Mouse (Mus musculus): Measurements from ENCODE around the gene Oas1e. TPM values are rescaled to one million over a fixed set of nuclear protein-coding genes. Genes with fewer than 3 reads are reported as not detected.

Oas1e gene
- polyA plus RNA-seq, 1 experiment from 2014 or later, result not detected

DNA sequence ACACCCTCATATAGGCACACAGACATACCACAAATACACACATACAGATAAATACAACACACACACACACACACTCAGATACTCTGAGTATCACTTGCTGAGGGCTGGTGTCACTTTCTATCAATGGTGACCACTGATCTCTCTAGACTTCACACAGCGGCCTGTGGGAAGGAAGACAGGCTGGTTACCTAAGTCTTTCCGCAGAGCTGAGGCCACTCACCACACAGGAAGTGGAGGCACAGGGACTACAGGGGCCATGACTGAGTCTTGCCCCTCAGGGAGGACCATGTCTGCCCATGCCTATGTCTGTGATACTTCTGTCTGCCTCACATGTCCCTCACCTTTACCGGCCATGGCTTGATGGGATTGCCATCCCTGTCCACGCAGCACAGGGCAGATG, 41.1 kb downstream of the Oas1e start:
- Histone ChIP-seq H3K4me2 (ENCODE audit: low read depth, low read length) (no peak overlapping the region), H3K4me1 (replicated peaks; ENCODE audit: control insufficient read depth, insufficient read depth, low read length) (no peaks in the 10 kb centered on the region), H3K27me3 (ENCODE audit: control insufficient read depth, insufficient read depth, low read depth, low read length) (no peaks in the 10 kb centered on the region), H3K9me3 (ENCODE audit: control insufficient read depth, low read length) (no peaks in the 10 kb centered on the region), H3K36me3 (ENCODE audit: control insufficient read depth, insufficient read depth, low read length) (no peaks in the 10 kb centered on the region), H3K4me3 (ENCODE audit: low read length) (no peak overlapping the region), H3K9ac (ENCODE audit: low read length) (no peak overlapping the region), H3K27ac (ENCODE audit: low read length) (no peak overlapping the region)
- ATAC-seq (ENCODE audit: low read depth), result no peak
- WGBS, result 90% methylated on average over 4 of the region's 4 CpGs

DNA sequence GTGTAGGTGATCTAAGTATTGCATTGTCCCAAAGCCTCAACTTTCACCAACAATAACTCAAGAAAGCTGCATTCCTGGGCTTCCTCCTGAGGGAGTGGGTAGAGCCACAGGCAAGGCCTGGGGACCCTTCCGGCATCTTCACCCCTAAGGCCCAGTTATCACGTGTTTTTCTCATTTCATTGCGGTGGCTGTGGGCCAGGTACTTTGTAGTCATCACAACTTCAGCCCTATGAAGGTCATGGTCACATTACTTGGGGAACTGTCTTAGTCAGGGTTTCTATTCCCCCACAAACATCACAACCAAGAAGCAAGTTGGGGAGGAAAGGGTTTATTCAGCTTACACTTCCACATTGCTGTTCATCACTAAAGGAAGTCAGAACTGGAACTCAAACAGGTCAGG, 42.5 kb downstream of the Oas1e start:
- 66% methylated on average over 3 of the region's 3 CpGs for WGBS

DNA sequence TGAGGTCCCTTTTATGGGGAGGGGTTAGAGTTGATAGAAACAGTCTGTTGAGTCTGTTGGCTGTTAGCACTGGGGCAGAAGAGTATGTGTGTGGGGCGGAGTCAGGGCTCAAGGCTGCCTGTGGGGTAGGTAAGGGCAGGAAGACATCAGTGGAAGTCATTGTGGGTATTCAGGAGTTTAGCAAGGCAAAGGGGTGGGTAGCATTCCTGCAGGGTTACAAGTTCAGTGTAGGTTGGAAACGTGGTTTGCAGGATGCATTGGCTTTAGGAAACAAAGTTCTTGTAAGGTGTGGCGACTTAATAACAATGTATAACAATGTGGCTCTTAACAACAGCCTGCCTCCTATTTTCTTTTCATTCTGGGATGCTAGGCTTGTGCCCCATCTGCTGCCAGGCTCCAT, 44.1 kb downstream of the Oas1e start:
- H3K4me2 ChIP-seq (ENCODE audit: low read depth, low read length), result no peak overlapping the region
- no peak overlapping the region for H3K9ac ChIP-seq (ENCODE audit: low read length)
- H3K4me1 ChIP-seq (replicated peaks; ENCODE audit: control insufficient read depth, insufficient read depth, low read length), result no peaks in the 10 kb centered on the region
- H3K4me3 ChIP-seq (ENCODE audit: low read length), result no peak overlapping the region
- no peak for ATAC-seq (ENCODE audit: low read depth)
- 69% methylated on average over 3 of the region's 3 CpGs for whole genome bisulfite sequencing
- no peaks in the 10 kb centered on the region for H3K9me3 ChIP-seq (ENCODE audit: control insufficient read depth, low read length)
- H3K36me3 ChIP-seq (ENCODE audit: control insufficient read depth, insufficient read depth, low read length), result no peaks in the 10 kb centered on the region
- H3K27ac ChIP-seq (ENCODE audit: low read length), result no peak overlapping the region
- no peaks in the 10 kb centered on the region for H3K27me3 ChIP-seq (ENCODE audit: control insufficient read depth, insufficient read depth, low read depth, low read length)

More for the DNA sequence above, 42.5 kb downstream of the Oas1e start:
- Histone ChIP-seq H3K27me3 (ENCODE audit: control insufficient read depth, insufficient read depth, low read depth, low read length) (no peaks in the 10 kb centered on the region), H3K9me3 (ENCODE audit: control insufficient read depth, low read length) (no peaks in the 10 kb centered on the region), H3K4me2 (ENCODE audit: low read depth, low read length) (no peak overlapping the region), H3K4me1 (replicated peaks; ENCODE audit: control insufficient read depth, insufficient read depth, low read length) (no peaks in the 10 kb centered on the region), H3K4me3 (ENCODE audit: low read length) (no peak overlapping the region), H3K9ac (ENCODE audit: low read length) (no peak overlapping the region), H3K27ac (ENCODE audit: low read length) (no peak overlapping the region), H3K36me3 (ENCODE audit: control insufficient read depth, insufficient read depth, low read length) (no peaks in the 10 kb centered on the region)
- ATAC-seq (ENCODE audit: low read depth), result no peak

DNA sequence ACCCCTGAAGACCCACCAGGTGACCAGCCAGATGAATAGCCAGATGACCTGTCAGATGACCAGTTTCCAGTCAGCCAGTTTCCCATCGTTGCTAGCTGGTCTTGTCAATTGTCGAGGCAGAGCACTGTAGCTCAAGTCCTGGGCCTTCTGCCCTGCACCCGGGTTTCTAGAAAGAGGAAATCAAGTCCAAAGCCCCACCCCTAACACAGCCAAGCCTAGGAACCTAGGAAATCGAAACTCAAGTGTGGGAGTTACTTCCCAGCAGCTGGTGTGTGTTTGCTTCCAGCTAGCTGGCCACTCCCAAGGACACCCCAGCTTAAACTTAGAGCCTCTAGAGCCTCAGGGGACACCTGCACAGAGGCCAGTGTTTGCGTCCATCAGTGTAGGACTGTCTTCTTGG, 45.6 kb downstream of the Oas1e start, which contains the start of gene Oas2:
Oas2 (minus strand) TSS at position 166 of the 400 bp plus-strand sequence.
- no peaks in the 10 kb centered on the region for H3K9me3 ChIP-seq (ENCODE audit: control insufficient read depth, low read length)
- H3K4me3 ChIP-seq (ENCODE audit: low read length), result no peak within 1 kb of the TSS
- no peak within 1 kb of the TSS for H3K9ac ChIP-seq (ENCODE audit: low read length)
- H3K36me3 ChIP-seq (ENCODE audit: control insufficient read depth, insufficient read depth, low read length), result no peaks in the 10 kb centered on the region
- no peaks in the 10 kb centered on the region for H3K27me3 ChIP-seq (ENCODE audit: control insufficient read depth, insufficient read depth, low read depth, low read length)
- H3K4me1 ChIP-seq (replicated peaks; ENCODE audit: control insufficient read depth, insufficient read depth, low read length), result no peaks in the 10 kb centered on the region
- no peak within 1 kb of the TSS for H3K27ac ChIP-seq (ENCODE audit: low read length)
- WGBS, result 52% methylated on average over 5 of the region's 5 CpGs
- H3K4me2 ChIP-seq (ENCODE audit: low read depth, low read length), result no peak within 1 kb of the TSS
- no peak for ATAC-seq (ENCODE audit: low read depth)

DNA sequence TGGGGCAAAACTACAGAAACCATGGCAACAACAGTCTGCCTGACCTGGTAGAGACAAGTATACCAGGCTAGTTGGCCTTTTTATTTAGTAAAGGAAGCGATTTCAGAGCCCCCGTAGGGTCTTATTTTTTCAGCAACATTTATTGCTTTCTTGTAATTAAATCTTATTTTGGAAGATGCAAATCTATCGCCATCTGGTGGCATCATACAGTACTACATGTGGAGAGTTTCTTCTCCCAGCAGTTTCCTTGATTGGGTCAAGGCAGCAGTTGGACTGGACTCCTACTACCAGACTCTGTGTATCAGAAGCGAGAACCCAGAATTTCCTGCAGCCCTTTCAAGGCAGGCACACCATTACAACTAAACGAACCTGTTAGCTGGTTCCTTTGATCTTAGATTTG, 48.9 kb downstream of the Oas1e start:
- no peak for ATAC-seq (ENCODE audit: low read depth)
- Histone ChIP-seq H3K4me1 (replicated peaks; ENCODE audit: control insufficient read depth, insufficient read depth, low read length) (no peaks in the 10 kb centered on the region), H3K27me3 (ENCODE audit: control insufficient read depth, insufficient read depth, low read depth, low read length) (no peaks in the 10 kb centered on the region), H3K27ac (ENCODE audit: low read length) (no peak overlapping the region), H3K4me2 (ENCODE audit: low read depth, low read length) (no peak overlapping the region), H3K9ac (ENCODE audit: low read length) (no peak overlapping the region), H3K4me3 (ENCODE audit: low read length) (no peak overlapping the region), H3K9me3 (ENCODE audit: control insufficient read depth, low read length) (no peaks in the 10 kb centered on the region), H3K36me3 (ENCODE audit: control insufficient read depth, insufficient read depth, low read length) (no peaks in the 10 kb centered on the region)
- whole genome bisulfite sequencing, result 8% methylated on average over 5 of the region's 5 CpGs

DNA sequence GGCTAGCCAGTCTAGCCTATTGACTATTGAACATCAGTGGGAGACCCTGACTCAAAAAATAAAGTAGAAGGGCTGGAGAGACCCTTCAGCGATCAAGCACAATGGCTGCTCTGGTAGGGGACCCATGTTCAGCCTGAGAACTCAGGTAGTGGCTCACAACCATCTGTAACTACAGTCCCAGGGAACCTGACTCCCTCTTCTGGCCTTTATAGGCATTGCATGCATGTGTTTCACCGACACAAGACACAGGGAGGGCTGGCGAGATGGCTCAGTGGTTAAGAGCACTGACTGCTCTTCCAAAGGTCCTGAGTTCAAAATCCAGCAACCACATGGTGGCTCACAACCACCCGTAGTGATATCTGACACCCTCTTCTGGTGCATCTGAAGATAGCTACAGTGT, 53.2 kb downstream of the Oas1e start:
- Histone ChIP-seq H3K36me3 (ENCODE audit: control insufficient read depth, insufficient read depth, low read length) (no peaks in the 10 kb centered on the region), H3K4me1 (replicated peaks; ENCODE audit: control insufficient read depth, insufficient read depth, low read length) (no peaks in the 10 kb centered on the region), H3K9ac (ENCODE audit: low read length) (no peak overlapping the region), H3K27ac (ENCODE audit: low read length) (no peak overlapping the region), H3K9me3 (ENCODE audit: control insufficient read depth, low read length) (no peaks in the 10 kb centered on the region), H3K4me3 (ENCODE audit: low read length) (no peak overlapping the region), H3K27me3 (ENCODE audit: control insufficient read depth, insufficient read depth, low read depth, low read length) (no peaks in the 10 kb centered on the region), H3K4me2 (ENCODE audit: low read depth, low read length) (no peak overlapping the region)
- ATAC-seq (ENCODE audit: low read depth), result no peak
- 26% methylated on average over 4 of the region's 4 CpGs for WGBS

Other genes with a start within 250 kb of the Oas1e start
- gene Tpcn1, start 206.9 kb downstream of the Oas1e start, polyA plus RNA-seq (2015; fragmentation: Nextera tagmentation; extraction: Ambion mirVana), result 17.8 and 18.0 TPM in 2 replicates
- 1.2 and 1.9 TPM in 2 replicates for gene Iqcd, start 206.5 kb downstream of the Oas1e start, polyA plus RNA-seq (2015; fragmentation: Nextera tagmentation; extraction: Ambion mirVana)
- 13.8 and 14.0 TPM in 2 replicates for gene Rita1, start 182.9 kb downstream of the Oas1e start, polyA plus RNA-seq (2015; fragmentation: Nextera tagmentation; extraction: Ambion mirVana)
- 36.8 and 37.8 TPM in 2 replicates for gene Ddx54, start 182.8 kb downstream of the Oas1e start, polyA plus RNA-seq (2015; fragmentation: Nextera tagmentation; extraction: Ambion mirVana)
- 0.94 and 1.5 TPM in 2 replicates for gene Cfap73, start 161.3 kb downstream of the Oas1e start, polyA plus RNA-seq (2015; fragmentation: Nextera tagmentation; extraction: Ambion mirVana)
- gene Rasal1, start 146.7 kb downstream of the Oas1e start, polyA plus RNA-seq (2015; fragmentation: Nextera tagmentation; extraction: Ambion mirVana), result 0.18 and 0.44 TPM in 2 replicates
- 2.4 and 3.2 TPM in 2 replicates for gene Dtx1, start 83.6 kb downstream of the Oas1e start, polyA plus RNA-seq (2015; fragmentation: Nextera tagmentation; extraction: Ambion mirVana)
- 0.23 and 0.29 TPM in 2 replicates for gene Oas2, start 45.7 kb downstream of the Oas1e start, polyA plus RNA-seq (2015; fragmentation: Nextera tagmentation; extraction: Ambion mirVana)
- gene Oas3, start 17.9 kb downstream of the Oas1e start, polyA plus RNA-seq (2015; fragmentation: Nextera tagmentation; extraction: Ambion mirVana), result 0.10 and 0.11 TPM in 2 replicates
- 0.69 and 1.1 TPM in 2 replicates for gene Oas1c, start 17.0 kb upstream of the Oas1e start, polyA plus RNA-seq (2015; fragmentation: Nextera tagmentation; extraction: Ambion mirVana)
- not detected in 2 replicates for gene Oas1f, start 51.8 kb upstream of the Oas1e start, polyA plus RNA-seq (2015; fragmentation: Nextera tagmentation; extraction: Ambion mirVana)
- gene Oas1h, start 65.9 kb upstream of the Oas1e start, polyA plus RNA-seq (2015; fragmentation: Nextera tagmentation; extraction: Ambion mirVana), result not detected in 2 replicates
- 0.20 and 0.21 TPM in 2 replicates for gene Oas1g, start 92.1 kb upstream of the Oas1e start, polyA plus RNA-seq (2015; fragmentation: Nextera tagmentation; extraction: Ambion mirVana)
- gene Oas1a, start 112.0 kb upstream of the Oas1e start, polyA plus RNA-seq (2015; fragmentation: Nextera tagmentation; extraction: Ambion mirVana), result 1.0 and 1.5 TPM in 2 replicates
- gene Oas1d, start 119.0 kb upstream of the Oas1e start, polyA plus RNA-seq (2015; fragmentation: Nextera tagmentation; extraction: Ambion mirVana), result not detected in 2 replicates
- gene Rph3a, start 214.6 kb upstream of the Oas1e start, polyA plus RNA-seq (2015; fragmentation: Nextera tagmentation; extraction: Ambion mirVana), result 0.06 and 0.10 TPM in 2 replicates